Mouse (Mus musculus) cortical plate, adult 2 months (tissue): ENCODE data around the gene Bcl11a. TPM values are rescaled to one million over a fixed set of nuclear protein-coding genes. Genes with fewer than 3 reads are reported as not detected.
A peak's percentile ranks its signal among the peaks of the same experiment; 100 is the strongest.

Experiments used
- H3K27ac ChIP-seq: fragments of 200-500 bp; 2 replicates; pipeline ENCODE4 v1.5.1; 2012; ENCODE audit warnings: low read length, control low read depth, inconsistent platforms; ENCODE audit not compliant: insufficient read depth
- H3K4me1 ChIP-seq: fragments of 200-500 bp; 2 replicates; pipeline ENCODE4 v1.6.1; 2011; ENCODE audit warnings: low read length; ENCODE audit not compliant: control insufficient read depth, insufficient read depth
- H3K4me3 ChIP-seq: fragments of 200-500 bp; 2 replicates; pipeline ENCODE4 v1.5.1; 2011; ENCODE audit warnings: mild to moderate bottlenecking, low read length, control low read depth; ENCODE audit not compliant: insufficient read depth
- CTCF ChIP-seq: fragments of 200-500 bp; IDR thresholded peaks from 2 replicates; pipeline ENCODE4 v1.5.1; 2011; ENCODE audit warnings: mild to moderate bottlenecking, control low read depth, low read length; ENCODE audit not compliant: insufficient read depth; ENCODE audit errors: extremely low read depth
- POLR2A ChIP-seq: fragments of 200-500 bp; IDR thresholded peaks from 2 replicates; pipeline ENCODE4 v1.6.1; 2011; ENCODE audit warnings: mild to moderate bottlenecking, low read length, control low read depth; ENCODE audit not compliant: insufficient read depth; ENCODE audit errors: extremely low read depth
- polyA plus RNA-seq: library from polyadenylated mRNA; depleted of rRNA; stranded (reverse); fragments of >200 nt; gene quantifications from 2 replicates; pipeline ENCODE4 v1.2.3, GENCODE M21; 2012

The Bcl11a gene
- polyA plus RNA-seq, 1 experiment: 62.8 TPM

DNA sequence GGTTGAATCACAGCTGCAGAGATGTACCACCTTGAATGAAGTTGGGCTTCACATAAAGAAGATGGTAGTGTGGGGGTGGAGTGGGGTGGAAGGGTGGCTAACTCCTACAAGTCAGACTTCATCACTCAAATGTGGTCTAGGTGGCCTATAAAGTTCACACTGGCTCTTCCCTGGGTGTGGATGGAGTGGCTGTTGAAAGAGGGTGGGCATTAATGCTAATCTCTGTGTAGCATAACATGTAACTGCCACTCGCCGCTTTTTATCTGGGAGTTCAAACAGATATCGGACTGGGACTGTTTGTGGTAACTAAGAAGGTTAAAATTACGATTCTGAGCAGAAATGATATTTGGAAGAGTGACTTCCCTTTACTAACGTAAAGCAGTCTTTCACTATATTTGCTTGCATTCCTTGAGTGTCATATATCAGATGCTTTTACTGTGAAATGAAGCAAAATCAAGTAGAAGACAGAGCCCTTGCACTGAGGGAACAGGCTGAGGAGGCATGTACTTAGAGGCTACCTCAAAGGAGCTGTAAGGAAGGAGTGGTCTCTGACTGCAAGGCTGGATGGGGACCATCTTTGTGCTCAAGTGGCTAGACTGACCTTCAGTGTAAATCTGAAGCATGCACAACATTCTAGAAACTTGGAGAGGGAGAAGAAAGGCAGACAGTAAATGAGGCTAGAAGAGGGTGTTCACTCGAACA lies 58.4 kb downstream of the Bcl11a start:
- H3K27ac ChIP-seq: 0 out of 2 replicates have a peak overlapping the region, but pooled peaks have one; percentile 40
- TF ChIP-seq POLR2A: no peak
- no peak for TF ChIP-seq CTCF
- peaks cover 13% of the 10 kb centered on the region for H3K4me1 ChIP-seq
- H3K4me3 ChIP-seq: no peak overlapping the region

DNA sequence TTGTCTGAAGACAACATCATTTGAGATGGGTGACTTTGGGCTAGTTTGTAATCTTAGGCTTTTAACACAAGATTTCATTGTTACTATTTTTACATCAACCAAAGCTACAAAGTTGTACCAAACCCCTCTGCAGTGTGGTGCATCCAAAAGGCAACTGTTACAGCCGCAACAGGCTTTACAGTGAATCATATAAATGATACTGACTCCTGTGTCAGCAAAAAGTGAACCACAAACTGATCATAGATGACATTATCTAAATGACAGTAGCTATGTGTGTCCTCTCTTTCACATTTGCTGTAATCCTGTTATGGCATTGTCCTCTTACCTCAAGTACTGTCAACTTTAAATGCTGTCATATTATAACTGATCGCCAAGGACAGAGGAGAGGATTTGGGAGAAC lies 60.0 kb downstream of the Bcl11a start:
- Histone ChIP-seq H3K27ac (no peak overlapping the region), H3K4me1 (peaks cover 17% of the 10 kb centered on the region), H3K4me3 (no peak overlapping the region)
- no peak for TF ChIP-seq POLR2A
- TF ChIP-seq CTCF: no peak

DNA sequence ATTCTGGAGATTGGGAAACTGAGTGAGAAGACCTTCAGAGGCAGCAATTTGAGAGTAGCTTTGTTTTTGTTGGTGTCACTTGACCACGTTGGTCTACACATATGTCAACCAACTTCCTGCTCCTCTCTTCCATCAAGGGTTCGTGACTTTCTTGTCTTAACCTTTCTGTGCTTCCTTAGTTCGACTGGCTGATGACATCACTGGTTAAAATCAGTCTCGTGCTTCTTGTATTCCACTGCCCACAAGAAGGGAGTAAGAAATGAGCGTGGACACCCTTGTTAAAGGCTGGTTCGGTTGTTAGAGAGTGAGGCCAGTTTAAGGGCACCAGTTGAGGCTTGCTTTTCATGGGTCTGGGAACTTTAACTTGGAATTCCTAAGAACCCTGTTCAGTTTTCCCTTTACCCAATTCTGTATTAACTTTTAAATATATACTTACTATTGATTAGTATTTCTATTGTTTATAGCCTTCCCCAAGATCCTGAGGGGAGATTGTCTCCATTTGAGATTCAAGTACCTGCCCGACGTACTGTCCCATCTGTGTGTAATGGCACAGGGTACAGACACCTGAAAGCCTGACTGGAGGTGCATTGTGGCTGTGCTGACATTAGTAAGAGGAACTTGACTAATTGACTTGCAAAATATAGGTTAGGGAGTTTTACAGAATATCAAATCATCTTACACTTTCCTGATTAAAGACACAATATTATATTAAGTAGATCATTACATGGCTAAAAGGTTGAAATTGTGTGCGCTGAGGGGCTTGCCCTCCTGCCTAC lies 60.9 kb downstream of the Bcl11a start:
- TF ChIP-seq POLR2A (no peak), CTCF (no peak)
- peaks cover 19% of the 10 kb centered on the region for H3K4me1 ChIP-seq
- H3K27ac ChIP-seq: no peak overlapping the region
- no peak overlapping the region for H3K4me3 ChIP-seq

DNA sequence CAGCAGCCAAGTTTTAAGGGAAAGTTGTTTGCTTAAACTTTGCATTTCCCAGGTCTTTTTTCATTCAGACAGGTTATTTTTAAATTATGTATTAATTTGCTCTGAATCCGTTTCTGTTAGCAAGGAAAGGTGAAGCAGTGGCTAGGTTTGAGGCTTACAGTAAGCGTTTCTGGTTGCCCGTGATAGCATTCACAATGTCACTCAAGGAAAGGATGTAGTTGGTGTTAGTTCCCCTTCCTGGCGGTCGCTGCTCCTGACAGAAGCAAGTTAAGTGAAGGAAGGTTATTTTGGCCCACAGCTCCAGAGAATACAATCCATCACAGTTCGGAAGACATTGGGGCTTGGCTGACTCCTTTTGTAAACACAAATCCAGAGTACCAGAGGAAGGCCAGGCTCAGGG lies 61.6 kb downstream of the Bcl11a start:
- no peak for TF ChIP-seq POLR2A
- TF ChIP-seq CTCF: no peak
- Histone ChIP-seq H3K27ac (0 out of 2 replicates have a peak overlapping the region, but pooled peaks have one; percentile 9), H3K4me1 (peaks cover 19% of the 10 kb centered on the region), H3K4me3 (no peak overlapping the region)

- TF ChIP-seq POLR2A: no peak
- no peak for TF ChIP-seq CTCF
These were observed 62.1 kb downstream of the Bcl11a start for GRCm38 (mm10) chr11:24139952-24140351.

DNA sequence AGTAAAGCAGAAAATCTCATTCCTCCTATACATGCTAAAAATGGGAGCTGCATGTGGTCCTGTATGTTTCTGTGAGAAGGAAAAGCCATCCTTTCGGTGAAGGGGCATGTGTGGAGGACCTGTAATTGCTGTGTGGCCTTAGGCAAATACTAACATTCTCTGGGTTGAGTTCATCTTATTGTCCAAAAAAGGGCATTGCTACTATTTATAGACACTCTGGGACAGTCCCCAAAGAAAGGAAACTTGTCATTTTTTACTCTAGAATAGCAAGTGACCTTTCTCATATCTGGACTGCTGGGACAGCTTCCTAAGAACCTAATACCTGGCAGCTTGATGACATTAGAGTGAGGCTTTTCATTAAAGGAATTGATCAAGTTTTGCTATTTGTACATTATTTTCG lies 63.1 kb downstream of the Bcl11a start:
- Histone ChIP-seq H3K27ac (peak overlapping the region; percentile 48), H3K4me3 (no peak overlapping the region), H3K4me1 (peaks cover 22% of the 10 kb centered on the region)
- TF ChIP-seq POLR2A (no peak), CTCF (no peak)

More at GRCm38 (mm10) chr11:24139952-24140351, 62.1 kb downstream of the Bcl11a start:
- H3K27ac ChIP-seq: peak overlapping the region; percentile 48; the same call in 1 of the 2 replicates
- peaks cover 22% of the 10 kb centered on the region for H3K4me1 ChIP-seq
- H3K4me3 ChIP-seq: no peak overlapping the region

- peaks cover 22% of the 10 kb centered on the region for H3K4me1 ChIP-seq
- no peak overlapping the region for H3K4me3 ChIP-seq
- peak overlapping the region; percentile 18; the same call in 1 of the 2 replicates for H3K27ac ChIP-seq
- TF ChIP-seq CTCF (no peak), POLR2A (no peak)
These were observed 63.8 kb downstream of the Bcl11a start for GRCm38 (mm10) chr11:24141479-24142251.

DNA sequence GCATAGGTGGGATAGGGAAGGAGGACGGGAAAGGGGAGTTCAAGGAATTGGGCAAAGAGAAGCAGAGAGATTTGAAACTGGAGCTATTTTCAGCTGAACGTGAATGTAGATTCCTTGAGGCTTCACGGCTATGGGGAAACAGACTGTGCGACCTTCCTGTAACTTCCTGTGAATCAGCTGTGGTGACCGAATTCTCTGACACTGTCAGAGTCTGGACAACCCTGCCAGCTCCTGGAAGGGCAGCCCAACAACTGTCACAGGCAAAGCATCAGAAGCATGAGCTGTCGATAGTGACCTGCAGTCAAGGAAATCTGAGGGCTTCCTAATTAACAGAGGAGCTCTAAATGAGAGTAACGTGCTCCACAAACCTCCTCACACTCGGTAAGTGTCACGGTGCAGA lies 64.5 kb downstream of the Bcl11a start:
- Histone ChIP-seq H3K27ac (peak overlapping the region; percentile 67), H3K4me1 (peaks cover 22% of the 10 kb centered on the region), H3K4me3 (no peak overlapping the region)
- no peak for TF ChIP-seq CTCF
- no peak for TF ChIP-seq POLR2A
